Mouse (Mus musculus) hindbrain, embryonic 11.5 days (tissue): ENCODE data around the gene Zbtb16. TPM values are rescaled to one million over a fixed set of nuclear protein-coding genes. Genes with fewer than 3 reads are reported as not detected.

Source experiments
- ATAC-seq: fragments of 200-750 bp; cut with Nextera tagmentation; 2 replicates; pipeline ENCODE4 v1.8.0; 2017; ENCODE audit warnings: mild to moderate bottlenecking, moderate TSS enrichment, moderate library complexity; ENCODE audit not compliant: low FRiP score
- DNase-seq: peaks from one replicate; pipeline ENCODE4 v3.0.0-alpha.2; 2015; ENCODE audit warnings: low spot score
- H3K27ac ChIP-seq: fragments of 300-500 bp; sonication (generic); 2 replicates; pipeline ENCODE4 v1.5.1; 2014; ENCODE audit warnings: mild to moderate bottlenecking, low read depth, low read length
- H3K27me3 ChIP-seq: fragments of 300-500 bp; sonication (generic); 2 replicates; pipeline ENCODE4 v1.6.1; 2014; ENCODE audit warnings: mild to moderate bottlenecking, low read length, moderate library complexity, mixed read lengths; ENCODE audit not compliant: control insufficient read depth, insufficient read depth
- H3K36me3 ChIP-seq: fragments of 300-500 bp; sonication (generic); 2 replicates; pipeline ENCODE4 v1.6.1; 2014; ENCODE audit warnings: mild to moderate bottlenecking, low read length, moderate library complexity, mixed read lengths; ENCODE audit not compliant: control insufficient read depth, insufficient read depth
- H3K4me1 ChIP-seq: fragments of 300-500 bp; sonication (generic); replicated peaks from 2 replicates; pipeline ENCODE4 v1.6.1; 2014; ENCODE audit warnings: low read length, mixed read lengths; ENCODE audit not compliant: control insufficient read depth, insufficient read depth
- H3K4me2 ChIP-seq: fragments of 300-500 bp; sonication (generic); replicated peaks from 2 replicates; pipeline ENCODE4 v1.6.1; 2014; ENCODE audit warnings: mild to moderate bottlenecking, low read depth, low read length
- H3K4me3 ChIP-seq: fragments of 300-500 bp; sonication (generic); 2 replicates; pipeline ENCODE4 v1.5.1; 2014; ENCODE audit warnings: low read depth, low read length
- H3K9ac ChIP-seq: fragments of 300-500 bp; sonication (generic); 2 replicates; pipeline ENCODE4 v1.6.1; 2014; ENCODE audit warnings: low read depth, low read length
- H3K9me3 ChIP-seq: fragments of 300-500 bp; sonication (generic); 2 replicates; pipeline ENCODE4 v1.6.1; 2016; ENCODE audit warnings: low read length; ENCODE audit not compliant: control insufficient read depth
- WGBS: fragments of 180-500 bp; shearing (Covaris S2); extraction: QIAGEN DNeasy Blood & Tissue Kit; methylation state at CpG from one replicate; pipeline ENCODE4 v1.1.7; 2014; 5-methylcytosine and 5-hydroxymethylcytosine counted together
- polyA plus RNA-seq: library from polyadenylated mRNA; unstranded; fragments of >200 nt; fragmentation: Nextera tagmentation; extraction: Ambion mirVana; gene quantifications from 2 replicates; pipeline ENCODE4 v1.2.1, GENCODE M21; 2014

Zbtb16 gene
- polyA plus RNA-seq, 1 experiment from 2014 or later, result 10.6 TPM

- H3K36me3 ChIP-seq, result no peaks in the 10 kb centered on the region
- H3K4me2 ChIP-seq, result no peak overlapping the region
- H3K4me1 ChIP-seq, result no peaks in the 10 kb centered on the region
- H3K9ac ChIP-seq, result no peak overlapping the region
- ATAC-seq, result no peak
- WGBS, result 63% methylated on average over 2 of the region's 2 CpGs
- no peak overlapping the region for H3K4me3 ChIP-seq
- no peaks in the 10 kb centered on the region for H3K27me3 ChIP-seq
- no peaks in the 10 kb centered on the region for H3K9me3 ChIP-seq
- no peak overlapping the region for H3K27ac ChIP-seq
- no peak for DNase-seq
Measured at GRCm38 (mm10) chr9:48775561-48775960, 60.5 kb downstream of the Zbtb16 start.

GRCm38 (mm10) chr9:48773710-48774109, 62.3 kb downstream of the Zbtb16 start:
- no peaks in the 10 kb centered on the region for H3K4me1 ChIP-seq
- no peaks in the 10 kb centered on the region for H3K27me3 ChIP-seq
- ATAC-seq (no peak), DNase-seq (no peak)
- H3K27ac ChIP-seq, result no peak overlapping the region
- H3K9ac ChIP-seq, result no peak overlapping the region
- no peaks in the 10 kb centered on the region for H3K9me3 ChIP-seq
- H3K4me2 ChIP-seq, result no peak overlapping the region
- 87% methylated on average over 8 of the region's 8 CpGs for WGBS
- H3K36me3 ChIP-seq, result no peaks in the 10 kb centered on the region
- H3K4me3 ChIP-seq, result no peak overlapping the region

GRCm38 (mm10) chr9:48773130-48773529, 62.9 kb downstream of the Zbtb16 start:
- Histone ChIP-seq H3K36me3 (no peaks in the 10 kb centered on the region), H3K4me3 (no peak overlapping the region)

GRCm38 (mm10) chr9:48771504-48771903, 64.5 kb downstream of the Zbtb16 start:
- DNase-seq (no peak), ATAC-seq (no peak)
- Histone ChIP-seq H3K9ac (no peak overlapping the region), H3K4me1 (no peaks in the 10 kb centered on the region), H3K27me3 (no peaks in the 10 kb centered on the region), H3K9me3 (no peaks in the 10 kb centered on the region), H3K4me2 (no peak overlapping the region), H3K27ac (no peak overlapping the region), H3K4me3 (no peak overlapping the region), H3K36me3 (no peaks in the 10 kb centered on the region)
- 93% methylated on average over 6 of the region's 6 CpGs for WGBS

More at GRCm38 (mm10) chr9:48773130-48773529, 62.9 kb downstream of the Zbtb16 start:
- ATAC-seq (no peak), DNase-seq (no peak)
- Histone ChIP-seq H3K4me2 (no peak overlapping the region), H3K27me3 (no peaks in the 10 kb centered on the region), H3K27ac (no peak overlapping the region), H3K9me3 (no peaks in the 10 kb centered on the region), H3K9ac (no peak overlapping the region), H3K4me1 (no peaks in the 10 kb centered on the region)
- WGBS, result 88% methylated on average over 6 of the region's 6 CpGs

- Histone ChIP-seq H3K9ac (no peak overlapping the region), H3K4me1 (no peaks in the 10 kb centered on the region), H3K27ac (no peak overlapping the region), H3K4me2 (no peak overlapping the region), H3K36me3 (no peaks in the 10 kb centered on the region), H3K4me3 (no peak overlapping the region), H3K27me3 (no peaks in the 10 kb centered on the region), H3K9me3 (no peaks in the 10 kb centered on the region)
- 91% methylated on average over 4 of the region's 4 CpGs for WGBS
- DNase-seq (no peak), ATAC-seq (no peak)
Measured at GRCm38 (mm10) chr9:48768965-48769364, 67.1 kb downstream of the Zbtb16 start.

- Histone ChIP-seq H3K4me2 (no peak overlapping the region), H3K27ac (no peak overlapping the region)
- WGBS, result 91% methylated on average over 20 of the region's 20 CpGs
Measured at GRCm38 (mm10) chr9:48767666-48768432, 68.2 kb downstream of the Zbtb16 start.

GRCm38 (mm10) chr9:48765927-48766326, 70.1 kb downstream of the Zbtb16 start:
- Histone ChIP-seq H3K4me1 (no peaks in the 10 kb centered on the region), H3K9ac (no peak overlapping the region), H3K27me3 (no peaks in the 10 kb centered on the region), H3K4me2 (no peak overlapping the region), H3K4me3 (no peak overlapping the region), H3K27ac (no peak overlapping the region), H3K9me3 (no peaks in the 10 kb centered on the region), H3K36me3 (no peaks in the 10 kb centered on the region)
- no peak for DNase-seq
- no peak for ATAC-seq

More at GRCm38 (mm10) chr9:48767666-48768432, 68.2 kb downstream of the Zbtb16 start:
- no peaks in the 10 kb centered on the region for H3K9me3 ChIP-seq
- H3K4me3 ChIP-seq, result no peak overlapping the region
- H3K4me1 ChIP-seq, result no peaks in the 10 kb centered on the region
- ATAC-seq (no peak), DNase-seq (no peak)
- H3K9ac ChIP-seq, result no peak overlapping the region
- H3K27me3 ChIP-seq, result no peaks in the 10 kb centered on the region
- H3K36me3 ChIP-seq, result no peaks in the 10 kb centered on the region

- H3K4me1 ChIP-seq, result no peaks in the 10 kb centered on the region
- H3K4me2 ChIP-seq, result no peak overlapping the region
- DNase-seq (no peak), ATAC-seq (no peak)
- H3K9me3 ChIP-seq, result no peaks in the 10 kb centered on the region
- WGBS, result 85% methylated on average over 5 of the region's 5 CpGs
- no peak overlapping the region for H3K9ac ChIP-seq
- no peak overlapping the region for H3K4me3 ChIP-seq
- H3K27ac ChIP-seq, result no peak overlapping the region
- H3K27me3 ChIP-seq, result no peaks in the 10 kb centered on the region
- H3K36me3 ChIP-seq, result no peaks in the 10 kb centered on the region
Measured at GRCm38 (mm10) chr9:48764311-48764710, 71.7 kb downstream of the Zbtb16 start.
